Mouse (Mus musculus) limb, embryonic 14.5 days (tissue): Measurements from ENCODE around the gene Tle1. TPM values are rescaled to one million over a fixed set of nuclear protein-coding genes. Genes with fewer than 3 reads are reported as not detected.

Source experiments
- ATAC-seq: fragments of 200-750 bp; cut with Nextera tagmentation; 2 replicates; pipeline ENCODE4 v1.8.0; 2017; ENCODE audit warnings: low read depth, moderate number of reproducible peaks, moderate TSS enrichment; ENCODE audit not compliant: low FRiP score
- DNase-seq: peaks from one replicate; pipeline ENCODE4 v3.0.0-alpha.2; 2015; ENCODE audit warnings: low spot score
- H3K27ac ChIP-seq: fragments of 300-500 bp; sonication (generic); replicated peaks from 2 replicates; pipeline ENCODE4 v1.5.1; 2014; ENCODE audit warnings: low read depth, mild to moderate bottlenecking, low read length, moderate library complexity, mixed read lengths
- H3K27me3 ChIP-seq: fragments of 300-500 bp; sonication (generic); 2 replicates; pipeline ENCODE4 v1.6.1; 2014; ENCODE audit warnings: low read length, mixed read lengths; ENCODE audit not compliant: control insufficient read depth, insufficient read depth
- H3K36me3 ChIP-seq: fragments of 300-500 bp; sonication (generic); 2 replicates; pipeline ENCODE4 v1.6.1; 2014; ENCODE audit warnings: mild to moderate bottlenecking, low read length, moderate library complexity, mixed read lengths; ENCODE audit not compliant: control insufficient read depth, insufficient read depth
- H3K4me1 ChIP-seq: fragments of 300-500 bp; sonication (generic); 2 replicates; pipeline ENCODE4 v1.6.1; 2014; ENCODE audit warnings: antibody characterized with exemption, low read length, mixed read lengths; ENCODE audit not compliant: control insufficient read depth, insufficient read depth
- H3K4me2 ChIP-seq: fragments of 300-500 bp; sonication (generic); replicated peaks from 2 replicates; pipeline ENCODE4 v1.6.1; 2014; ENCODE audit warnings: low read depth, mild to moderate bottlenecking, low read length, moderate library complexity; ENCODE audit not compliant: severe bottlenecking
- H3K4me3 ChIP-seq: fragments of 300-500 bp; sonication (generic); replicated peaks from 2 replicates; pipeline ENCODE4 v1.5.1; 2014; ENCODE audit warnings: low read length
- H3K9ac ChIP-seq: fragments of 300-500 bp; sonication (generic); 2 replicates; pipeline ENCODE4 v1.6.1; 2014; ENCODE audit warnings: mild to moderate bottlenecking, low read depth, low read length, moderate library complexity; ENCODE audit not compliant: severe bottlenecking
- H3K9me3 ChIP-seq: fragments of 300-500 bp; sonication (generic); 2 replicates; pipeline ENCODE4 v1.6.1; 2016; ENCODE audit warnings: low read length; ENCODE audit not compliant: control insufficient read depth
- POLR2A ChIP-seq: fragments of 200-500 bp; IDR thresholded peaks from 2 replicates; pipeline ENCODE4 v1.8.0; 2012; ENCODE audit warnings: inconsistent platforms, mild to moderate bottlenecking, moderate library complexity, borderline replicate concordance; ENCODE audit not compliant: insufficient read depth, insufficient read length; ENCODE audit errors: extremely low read depth
- WGBS: fragments of 180-500 bp; shearing (Covaris S2); extraction: QIAGEN DNeasy Blood & Tissue Kit; methylation state at CpG from one replicate; pipeline ENCODE4 v1.1.7; 2014; 5-methylcytosine and 5-hydroxymethylcytosine counted together
- polyA plus RNA-seq, 2 experiments: library from polyadenylated mRNA; depleted of rRNA in 1 of 2; stranded (reverse) in 1 of 2; unstranded in 1 of 2; fragments of >200 nt; fragmentation: Nextera tagmentation in 1 of 2; extraction: Ambion mirVana in 1 of 2; gene quantifications; 2 replicates each; pipeline versions ENCODE4 v1.2.1 to v1.2.3; 2012 to 2014

Tle1 gene
- polyA plus RNA-seq (2012; rRNA removed) (62.9 and 83.9 TPM in 2 replicates), polyA plus RNA-seq (2014; fragmentation: Nextera tagmentation; extraction: Ambion mirVana) (33.3 and 41.1 TPM in 2 replicates)

GRCm38 (mm10) chr4:72200559-72201409 is at the start of gene Tle1:
TSS of gene Tle1 (minus strand) at chr4:72200919.
- peaks cover 21% of the 10 kb centered on the region for H3K4me1 ChIP-seq
- no peaks in the 10 kb centered on the region for H3K9me3 ChIP-seq
- no peaks in the 10 kb centered on the region for H3K27me3 ChIP-seq
- TF ChIP-seq POLR2A = peak; percentile 83; the same call in 1 of the 2 replicates
- H3K27ac ChIP-seq = peak within 1 kb of the TSS; percentile 91
- under 1% methylated on average over 63 of the region's 107 CpGs for WGBS
- peak within 1 kb of the TSS; percentile 84 for H3K4me3 ChIP-seq
- H3K9ac ChIP-seq = peak within 1 kb of the TSS; percentile 87
- H3K4me2 ChIP-seq = peak within 1 kb of the TSS; percentile 64
- DNase-seq = peak; percentile 98
- ATAC-seq = peak; percentile 94
- peaks cover 1% of the 10 kb centered on the region; the same call in 1 of the 2 replicates for H3K36me3 ChIP-seq

- DNase-seq (no peak), ATAC-seq (no peak)
- 67% methylated on average over 4 of the region's 4 CpGs for WGBS
- H3K36me3 ChIP-seq = no peaks in the 10 kb centered on the region
- H3K9ac ChIP-seq = no peak overlapping the region
- H3K9me3 ChIP-seq = no peaks in the 10 kb centered on the region
- H3K4me3 ChIP-seq = no peak overlapping the region
- no peak for TF ChIP-seq POLR2A
- no peak overlapping the region for H3K4me2 ChIP-seq
- H3K4me1 ChIP-seq = no peaks in the 10 kb centered on the region
- H3K27ac ChIP-seq = no peak overlapping the region
- H3K27me3 ChIP-seq = no peaks in the 10 kb centered on the region
These were observed 33.0 kb upstream of the Tle1 start for GRCm38 (mm10) chr4:72233584-72234219.

GRCm38 (mm10) chr4:72232206-72232605 is 31.5 kb upstream of the Tle1 start:
- no peaks in the 10 kb centered on the region for H3K27me3 ChIP-seq
- H3K27ac ChIP-seq = no peak overlapping the region
- H3K4me3 ChIP-seq = no peak overlapping the region
- H3K9me3 ChIP-seq = no peaks in the 10 kb centered on the region
- WGBS = 68% methylated on average over 3 of the region's 3 CpGs
- no peak overlapping the region for H3K4me2 ChIP-seq
- no peak for ATAC-seq
- no peaks in the 10 kb centered on the region for H3K4me1 ChIP-seq
- DNase-seq = no peak
- H3K9ac ChIP-seq = no peak overlapping the region
- TF ChIP-seq POLR2A = no peak
- no peaks in the 10 kb centered on the region for H3K36me3 ChIP-seq

GRCm38 (mm10) chr4:72230832-72231231 is 30.1 kb upstream of the Tle1 start:
- ATAC-seq = no peak
- Histone ChIP-seq H3K4me3 (no peak overlapping the region), H3K27ac (no peak overlapping the region), H3K9me3 (no peaks in the 10 kb centered on the region), H3K4me1 (no peaks in the 10 kb centered on the region), H3K36me3 (no peaks in the 10 kb centered on the region), H3K9ac (no peak overlapping the region), H3K27me3 (no peaks in the 10 kb centered on the region), H3K4me2 (no peak overlapping the region)
- DNase-seq = no peak
- no peak for TF ChIP-seq POLR2A

GRCm38 (mm10) chr4:72221629-72222028 is 20.9 kb upstream of the Tle1 start:
- Histone ChIP-seq H3K9me3 (no peaks in the 10 kb centered on the region), H3K27ac (no peak overlapping the region), H3K9ac (no peak overlapping the region), H3K36me3 (no peaks in the 10 kb centered on the region), H3K4me3 (no peak overlapping the region), H3K4me2 (no peak overlapping the region), H3K27me3 (no peaks in the 10 kb centered on the region), H3K4me1 (no peaks in the 10 kb centered on the region)
- TF ChIP-seq POLR2A = no peak
- no peak for ATAC-seq
- 88% methylated on average over 3 of the region's 3 CpGs for WGBS
- DNase-seq = no peak
